Mouse (Mus musculus) heart, adult 8-10 months (tissue): ENCODE results near the gene Hoxa1. TPM values are rescaled to one million over a fixed set of nuclear protein-coding genes. Genes with fewer than 3 reads are reported as not detected.

ENCODE experiments used
- DNase-seq: peaks from one replicate; pipeline ENCODE4 v3.0.0; 2022; ENCODE audit warnings: low spot score
- total RNA-seq, 4 experiments: library from RNA; stranded (reverse); gene quantifications; 2 replicates each; pipeline ENCODE4 v1.2.4; 2022

The Hoxa1 gene
- total RNA-seq, 4 experiments from 2014 or later = 0.16 to 0.19 TPM; not detected in 2

GRCm38 (mm10) chr6:52189909-52190308, 31.8 kb upstream of the Hoxa1 start:
- DNase-seq = no peak

- DNase-seq = no peak
These were observed 31.1 kb upstream of the Hoxa1 start for GRCm38 (mm10) chr6:52189172-52189591.

- no peak for DNase-seq
These were observed 28.4 kb upstream of the Hoxa1 start for GRCm38 (mm10) chr6:52186500-52186899.

GRCm38 (mm10) chr6:52185834-52186233, 27.7 kb upstream of the Hoxa1 start:
- no peak for DNase-seq

- no peak for DNase-seq
These were observed 27.1 kb upstream of the Hoxa1 start for GRCm38 (mm10) chr6:52185222-52185621.

- DNase-seq = no peak
These were observed 26.6 kb upstream of the Hoxa1 start for GRCm38 (mm10) chr6:52184668-52185067.

- no peak for DNase-seq
These were observed 25.4 kb upstream of the Hoxa1 start for GRCm38 (mm10) chr6:52183311-52184080.

- no peak for DNase-seq
These were observed 24.7 kb upstream of the Hoxa1 start for GRCm38 (mm10) chr6:52182793-52183192.

- no peak for DNase-seq
These were observed 23.9 kb upstream of the Hoxa1 start for GRCm38 (mm10) chr6:52182030-52182429.

GRCm38 (mm10) chr6:52180726-52181125, 22.6 kb upstream of the Hoxa1 start:
- no peak for DNase-seq

GRCm38 (mm10) chr6:52180213-52180710, 22.1 kb upstream of the Hoxa1 start:
- DNase-seq = no peak

- no peak for DNase-seq
These were observed 21.6 kb upstream of the Hoxa1 start for GRCm38 (mm10) chr6:52179690-52180089.

GRCm38 (mm10) chr6:52178918-52179665, 21.0 kb upstream of the Hoxa1 start:
- DNase-seq = no peak

- no peak for DNase-seq
These were observed 19.7 kb upstream of the Hoxa1 start for GRCm38 (mm10) chr6:52177806-52178205.

- no peak for DNase-seq
These were observed 19.1 kb upstream of the Hoxa1 start, which contains the start of gene 5730596B20Rik for GRCm38 (mm10) chr6:52177061-52177735. Gene 5730596B20Rik, plus strand, starts transcription at chr6:52177498.

- no peak for DNase-seq
These were observed 18.3 kb upstream of the Hoxa1 start for GRCm38 (mm10) chr6:52176391-52176790.

- no peak for DNase-seq
These were observed 17.7 kb upstream of the Hoxa1 start for GRCm38 (mm10) chr6:52175864-52176263.

GRCm38 (mm10) chr6:52174968-52175751, 17.0 kb upstream of the Hoxa1 start:
- DNase-seq = no peak

GRCm38 (mm10) chr6:52173648-52174047, 15.5 kb upstream of the Hoxa1 start:
- no peak for DNase-seq

- DNase-seq = no peak
These were observed 14.4 kb upstream of the Hoxa1 start for GRCm38 (mm10) chr6:52172501-52172900.

GRCm38 (mm10) chr6:52171938-52172337, 13.8 kb upstream of the Hoxa1 start:
- no peak for DNase-seq
